Mouse (Mus musculus) E14TG2a.4 (cell line): ENCODE results near the gene Litaf.

ENCODE experiments used
- CTCF ChIP-seq: conservative IDR thresholded peaks from 2 replicates; pipeline ENCODE4 v1.5.1; 2014; ENCODE audit warnings: low read length
- NANOG ChIP-seq: IDR thresholded peaks from 2 replicates; pipeline ENCODE4 v1.6.1; 2014; ENCODE audit warnings: borderline replicate concordance, low read length, mixed read lengths

GRCm38 (mm10) chr16:10955078-10955477 is 110.9 kb downstream of the Litaf start:
- TF ChIP-seq CTCF (no peak), NANOG (no peak)
